8 mouse cellular contexts compared by ENCODE assay signal in the genomic region with DNA sequence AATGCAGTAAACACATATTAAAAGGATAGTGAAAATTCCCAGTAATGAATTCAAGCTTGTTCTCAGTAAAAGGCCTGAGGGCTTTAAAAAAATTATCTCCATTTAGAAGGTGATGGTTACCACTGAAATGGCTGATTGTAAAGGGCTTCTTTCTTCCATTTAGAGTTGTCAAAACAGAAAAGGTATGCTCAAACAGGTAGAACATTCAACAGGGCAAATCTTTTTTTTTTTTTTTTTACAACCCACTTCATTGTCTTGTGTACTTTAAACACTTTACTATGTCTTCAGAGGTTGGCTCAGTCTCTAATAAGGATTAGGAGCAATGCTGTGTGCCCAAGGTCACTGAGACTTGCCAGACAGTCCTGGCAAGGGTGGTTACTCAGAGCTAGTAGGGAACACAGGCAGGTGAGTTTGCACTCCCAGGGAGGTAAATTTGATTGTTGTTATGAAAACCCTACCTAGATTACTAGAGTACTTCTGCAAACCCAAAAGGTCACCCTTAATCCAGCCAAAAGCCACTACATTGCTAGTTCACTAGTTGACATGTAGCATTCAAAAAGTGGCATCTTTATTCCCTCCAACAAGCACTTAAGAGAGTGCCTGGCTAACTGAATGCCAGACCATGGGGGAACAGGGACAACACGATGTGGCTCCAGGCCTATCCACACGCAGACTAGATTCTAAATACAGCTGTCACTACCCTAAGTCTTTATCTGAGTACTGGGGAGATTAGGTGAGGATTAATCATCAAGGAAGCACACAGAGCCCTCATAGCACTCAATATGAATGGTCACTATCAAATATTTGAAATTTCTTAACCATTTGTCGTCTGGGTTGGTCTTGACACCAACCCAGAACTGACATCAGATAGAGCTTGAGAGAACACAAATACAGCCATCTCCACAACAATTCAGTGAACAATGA. TPM values are rescaled to one million over a fixed set of nuclear protein-coding genes. Genes with fewer than 3 reads are reported as not detected.
DNase-seq lines count a peak whose midpoint lies in the region; ATAC-seq and TF ChIP-seq lines count a peak whose summit lies in the region.

No protein-coding gene starts in this region.

- H3K36me3 ChIP-seq in kidney, adult 2 months (ENCODE audit: control insufficient read depth, insufficient read depth, low read length) = no peaks in the 10 kb centered on the region
- H3K36me3 ChIP-seq in hindbrain, embryonic 14.5 days (replicated peaks; ENCODE audit: control insufficient read depth, insufficient read depth) = no peaks in the 10 kb centered on the region
- no peaks in the 10 kb centered on the region for H3K36me3 ChIP-seq in midbrain, embryonic 16.5 days (ENCODE audit: control insufficient read depth, insufficient read depth, low read length)

- H3K9ac ChIP-seq in hindbrain, embryonic 14.5 days = peak overlapping the region; percentile 87; the same call in 1 of the 2 replicates
- H3K9ac ChIP-seq in midbrain, embryonic 16.5 days (ENCODE audit: low read depth, low read length) = peak overlapping the region; percentile 93

- H3K27me3 ChIP-seq in kidney, adult 2 months (replicated peaks; ENCODE audit: control insufficient read depth, insufficient read depth, low read length) = no peaks in the 10 kb centered on the region
- 0 out of 2 replicates have a peak, but pooled peaks cover 4% of the 10 kb centered on the region for H3K27me3 ChIP-seq in hindbrain, embryonic 14.5 days (ENCODE audit: control insufficient read depth, insufficient read depth, low read length)
- H3K27me3 ChIP-seq in midbrain, embryonic 16.5 days (ENCODE audit: control insufficient read depth, insufficient read depth, low read depth, low read length) = no peaks in the 10 kb centered on the region; the same call in 1 of the 2 replicates

- ATAC-seq in hindbrain, embryonic 14.5 days (ENCODE audit: low FRiP score) = no peak
- no peak for ATAC-seq in midbrain, embryonic 16.5 days

- 80% methylated on average over 3 of the region's 3 CpGs for WGBS in kidney, adult 2 months
- 74% methylated on average over 3 of the region's 3 CpGs for WGBS in hindbrain, embryonic 14.5 days
- 64% methylated on average over 3 of the region's 3 CpGs for WGBS in midbrain, embryonic 16.5 days

- no peak overlapping the region for H3K27ac ChIP-seq in kidney, adult 2 months (ENCODE audit: insufficient read depth, low read depth, low read length)
- H3K27ac ChIP-seq in cortical plate, adult 2 months (ENCODE audit: insufficient read depth, low read length) = no peak overlapping the region
- no peak overlapping the region for H3K27ac ChIP-seq in hindbrain, embryonic 14.5 days
- no peak overlapping the region for H3K27ac ChIP-seq in midbrain, embryonic 16.5 days (ENCODE audit: low read length)

- H3K4me1 ChIP-seq in kidney, adult 2 months (ENCODE audit: control insufficient read depth, insufficient read depth, low read length) = peaks cover 4% of the 10 kb centered on the region; the same call in 1 of the 2 replicates
- peaks cover 20% of the 10 kb centered on the region for H3K4me1 ChIP-seq in cortical plate, adult 2 months (ENCODE audit: control insufficient read depth, insufficient read depth, low read length)
- H3K4me1 ChIP-seq in hindbrain, embryonic 14.5 days (replicated peaks; ENCODE audit: control insufficient read depth, insufficient read depth, low read length) = peaks cover 63% of the 10 kb centered on the region
- peaks cover 52% of the 10 kb centered on the region for H3K4me1 ChIP-seq in midbrain, embryonic 16.5 days (ENCODE audit: control insufficient read depth, insufficient read depth, low read length)

- DNase-seq in kidney, adult 2 months = peak; percentile 33
- DNase-seq in kidney, adult 8-10 months = no peak
- DNase-seq in hindbrain, embryonic 14.5 days (ENCODE audit: low spot score) = no peak
- no peak for DNase-seq in T-cell, adult 2 months (ENCODE audit: low spot score)
- no peak for DNase-seq in cerebellum, adult 8-10 months
- no peak for DNase-seq in right cerebral cortex, postnatal 4 days

- no peak for TF ChIP-seq POLR2A in kidney, adult 2 months (IDR thresholded peaks at IDR 0.05; ENCODE audit: low read depth, low read length)
- TF ChIP-seq POLR2A in cortical plate, adult 2 months (IDR thresholded peaks at IDR 0.05; ENCODE audit: extremely low read depth, insufficient read depth, low read length) = no peak

- peak overlapping the region; percentile 95 for H3K4me2 ChIP-seq in hindbrain, embryonic 14.5 days (replicated peaks)
- H3K4me2 ChIP-seq in midbrain, embryonic 16.5 days (ENCODE audit: low read length) = peak overlapping the region; percentile 95

- H3K9me3 ChIP-seq in hindbrain, embryonic 14.5 days (ENCODE audit: control insufficient read depth, low read length) = no peaks in the 10 kb centered on the region
- no peaks in the 10 kb centered on the region for H3K9me3 ChIP-seq in midbrain, embryonic 16.5 days (replicated peaks; ENCODE audit: control insufficient read depth, low read length, poor library complexity, severe bottlenecking)

- no peak for TF ChIP-seq CTCF in kidney, adult 2 months (conservative IDR thresholded peaks at IDR 0.05; ENCODE audit: insufficient read depth, insufficient read length, low read depth, low read length)
- TF ChIP-seq CTCF in cortical plate, adult 2 months (IDR thresholded peaks at IDR 0.05; ENCODE audit: extremely low read depth, insufficient read depth, low read length) = no peak

- no peak overlapping the region for H3K4me3 ChIP-seq in kidney, adult 2 months (ENCODE audit: insufficient read depth, low read depth, low read length)
- peak overlapping the region; percentile 68; the same call in 1 of the 2 replicates for H3K4me3 ChIP-seq in cortical plate, adult 2 months (ENCODE audit: insufficient read depth, low read length)
- peak overlapping the region; percentile 77 for H3K4me3 ChIP-seq in hindbrain, embryonic 14.5 days (replicated peaks; ENCODE audit: low read length)
- H3K4me3 ChIP-seq in midbrain, embryonic 16.5 days (ENCODE audit: low read depth, low read length) = peak overlapping the region; percentile 79

RNA-seq across cellular contexts. Expression of a gene that starts 1.5 kb away (rescaled TPM):
- polyA plus RNA-seq in kidney, adult 2 months (2012; rRNA removed) = 14.4 and 15.0 TPM in 2 replicates
- 62.7 and 72.7 TPM in 2 replicates for polyA plus RNA-seq in cortical plate, adult 2 months (2012; rRNA removed)
- polyA plus RNA-seq in hindbrain, embryonic 14.5 days (2014; fragmentation: Nextera tagmentation; extraction: Ambion mirVana) = 27.1 and 27.6 TPM in 2 replicates
- polyA plus RNA-seq in midbrain, embryonic 16.5 days (2015; fragmentation: Nextera tagmentation; extraction: Ambion mirVana) = 30.6 and 30.8 TPM in 2 replicates

RNA-seq across cellular contexts. Expression of a gene that starts 5.5 kb away (rescaled TPM):
- polyA plus RNA-seq in kidney, adult 2 months (2012; rRNA removed) = 0.72 and 1.2 TPM in 2 replicates
- 5.5 and 6.8 TPM in 2 replicates for polyA plus RNA-seq in cortical plate, adult 2 months (2012; rRNA removed)
- 3.9 and 5.0 TPM in 2 replicates for polyA plus RNA-seq in hindbrain, embryonic 14.5 days (2014; fragmentation: Nextera tagmentation; extraction: Ambion mirVana)
- polyA plus RNA-seq in midbrain, embryonic 16.5 days (2015; fragmentation: Nextera tagmentation; extraction: Ambion mirVana) = 3.9 and 4.4 TPM in 2 replicates

RNA-seq across cellular contexts. Expression of a gene that starts 16.8 kb away (rescaled TPM):
- 4.6 and 5.2 TPM in 2 replicates for polyA plus RNA-seq in kidney, adult 2 months (2012; rRNA removed)
- polyA plus RNA-seq in cortical plate, adult 2 months (2012; rRNA removed) = 17.0 and 19.0 TPM in 2 replicates
- polyA plus RNA-seq in hindbrain, embryonic 14.5 days (2014; fragmentation: Nextera tagmentation; extraction: Ambion mirVana) = 8.2 and 10.1 TPM in 2 replicates
- polyA plus RNA-seq in midbrain, embryonic 16.5 days (2015; fragmentation: Nextera tagmentation; extraction: Ambion mirVana) = 9.2 and 9.5 TPM in 2 replicates

RNA-seq across cellular contexts. Expression of a gene that starts 34.4 kb away (rescaled TPM):
- 2,489 and 2,561 TPM in 2 replicates for polyA plus RNA-seq in kidney, adult 2 months (2012; rRNA removed)
- 2,699 and 2,818 TPM in 2 replicates for polyA plus RNA-seq in cortical plate, adult 2 months (2012; rRNA removed)
- polyA plus RNA-seq in hindbrain, embryonic 14.5 days (2014; fragmentation: Nextera tagmentation; extraction: Ambion mirVana) = 1,495 and 1,569 TPM in 2 replicates
- 1,371 and 1,629 TPM in 2 replicates for polyA plus RNA-seq in midbrain, embryonic 16.5 days (2015; fragmentation: Nextera tagmentation; extraction: Ambion mirVana)

RNA-seq across cellular contexts. Expression of a gene that starts 40.3 kb away (rescaled TPM):
- 124 and 136 TPM in 2 replicates for polyA plus RNA-seq in kidney, adult 2 months (2012; rRNA removed)
- 33.6 and 36.5 TPM in 2 replicates for polyA plus RNA-seq in cortical plate, adult 2 months (2012; rRNA removed)
- polyA plus RNA-seq in hindbrain, embryonic 14.5 days (2014; fragmentation: Nextera tagmentation; extraction: Ambion mirVana) = 29.1 and 30.6 TPM in 2 replicates
- 31.1 and 31.6 TPM in 2 replicates for polyA plus RNA-seq in midbrain, embryonic 16.5 days (2015; fragmentation: Nextera tagmentation; extraction: Ambion mirVana)
